Mouse (Mus musculus): ENCODE results near the gene Ywhag. TPM values are rescaled to one million over a fixed set of nuclear protein-coding genes. Genes with fewer than 3 reads are reported as not detected.

Gene Ywhag
- polyA plus RNA-seq, 1 experiment from 2014 or later: 431 TPM

DNA sequence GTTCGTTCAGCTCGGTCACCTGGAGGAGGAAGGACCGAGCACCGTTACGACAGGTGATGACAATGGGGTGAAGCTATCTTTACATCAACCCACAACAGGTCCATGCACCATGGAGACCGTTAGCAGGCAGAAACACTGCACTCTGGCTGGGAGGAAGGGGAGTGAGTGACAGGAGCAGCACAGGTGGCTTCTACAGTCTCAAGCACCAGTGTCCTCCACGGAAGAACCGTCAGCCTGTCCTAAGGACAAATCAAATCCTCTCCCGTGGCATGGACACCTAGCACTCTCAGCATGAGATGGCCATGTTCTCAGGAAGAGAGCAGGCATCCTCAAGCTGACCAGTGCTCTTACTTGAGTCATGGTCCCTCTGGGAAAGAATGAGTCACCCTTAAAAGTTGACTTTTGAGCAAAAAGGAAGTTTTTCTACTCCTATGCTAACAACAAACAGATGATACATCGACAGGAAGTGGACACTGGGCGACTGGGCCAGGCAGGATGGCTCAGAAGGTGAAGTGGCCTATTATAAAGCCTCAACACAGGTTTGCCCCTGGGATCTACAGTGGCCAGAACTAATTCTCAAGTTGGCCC lies 22.7 kb downstream of the Ywhag start:
- no peak overlapping the region for H3K9ac ChIP-seq (replicated peaks; ENCODE audit: low read depth, low read length)
- 91% methylated on average over 11 of the region's 11 CpGs for WGBS
- no peaks in the 10 kb centered on the region for H3K27me3 ChIP-seq (ENCODE audit: control insufficient read depth, insufficient read depth, low read length)
- H3K27ac ChIP-seq (ENCODE audit: low read depth, low read length): no peak overlapping the region
- no peaks in the 10 kb centered on the region for H3K9me3 ChIP-seq (ENCODE audit: control insufficient read depth, low read length)
- no peak overlapping the region for H3K4me3 ChIP-seq (ENCODE audit: low read depth, low read length)
- ATAC-seq (ENCODE audit: low read depth): no peak
- H3K4me2 ChIP-seq (ENCODE audit: low read depth, low read length): no peak overlapping the region
- H3K36me3 ChIP-seq (ENCODE audit: control insufficient read depth, insufficient read depth, low read length): peaks cover 30% of the 10 kb centered on the region
- H3K4me1 ChIP-seq (ENCODE audit: control insufficient read depth, insufficient read depth, low read length): 0 out of 2 replicates have a peak, but pooled peaks cover 2% of the 10 kb centered on the region

DNA sequence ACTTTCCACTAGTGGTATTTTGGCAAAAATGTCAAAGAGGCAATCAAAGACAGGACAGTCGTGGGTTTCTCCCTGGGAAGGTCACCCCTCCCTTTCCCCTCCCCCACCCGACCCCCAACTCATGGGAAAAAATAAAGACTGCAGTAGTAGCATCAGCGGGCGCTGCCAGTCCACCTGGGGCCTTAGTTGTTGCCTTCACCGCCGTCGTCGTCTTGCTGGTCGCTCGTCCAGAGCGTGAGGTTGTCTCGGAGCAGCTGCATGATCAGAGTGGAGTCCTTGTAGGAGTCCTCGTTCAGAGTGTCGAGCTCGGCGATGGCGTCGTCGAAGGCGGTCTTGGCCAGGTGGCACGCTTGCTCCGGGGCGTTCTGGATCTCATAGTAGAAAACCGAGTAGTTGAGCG lies 23.6 kb downstream of the Ywhag start:
- peaks cover 30% of the 10 kb centered on the region for H3K36me3 ChIP-seq (ENCODE audit: control insufficient read depth, insufficient read depth, low read length)
- ATAC-seq (ENCODE audit: low read depth): no peak

DNA sequence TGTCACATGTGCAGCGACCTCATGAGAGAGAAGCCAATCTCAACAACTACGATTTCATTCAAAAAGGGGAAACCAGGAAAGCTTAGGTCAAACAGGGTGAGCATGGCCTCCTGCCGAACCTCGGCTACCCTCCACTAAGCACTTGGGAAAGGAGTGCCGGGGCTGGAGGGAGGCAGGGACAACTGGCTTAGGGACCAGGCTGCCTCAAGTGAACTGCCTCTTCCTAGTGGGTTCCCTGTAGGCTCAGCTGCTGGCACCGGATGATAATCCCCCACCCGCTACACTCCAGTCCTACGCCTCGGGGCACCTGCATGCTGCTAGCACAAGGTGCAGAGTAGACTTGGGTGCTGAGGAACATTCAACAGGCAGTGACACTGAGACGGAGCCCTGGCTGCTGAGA lies 24.8 kb downstream of the Ywhag start:
- Histone ChIP-seq H3K36me3 (ENCODE audit: control insufficient read depth, insufficient read depth, low read length) (peaks cover 30% of the 10 kb centered on the region), H3K27ac (ENCODE audit: low read depth, low read length) (no peak overlapping the region), H3K4me1 (ENCODE audit: control insufficient read depth, insufficient read depth, low read length) (0 out of 2 replicates have a peak, but pooled peaks cover 2% of the 10 kb centered on the region), H3K9ac (replicated peaks; ENCODE audit: low read depth, low read length) (no peak overlapping the region), H3K27me3 (ENCODE audit: control insufficient read depth, insufficient read depth, low read length) (no peaks in the 10 kb centered on the region), H3K9me3 (ENCODE audit: control insufficient read depth, low read length) (no peaks in the 10 kb centered on the region), H3K4me3 (ENCODE audit: low read depth, low read length) (no peak overlapping the region), H3K4me2 (ENCODE audit: low read depth, low read length) (no peak overlapping the region)
- ATAC-seq (ENCODE audit: low read depth): no peak
- WGBS: 90% methylated on average over 10 of the region's 10 CpGs

More for the DNA sequence above, 23.6 kb downstream of the Ywhag start:
- WGBS: 91% methylated on average over 25 of the region's 25 CpGs
- H3K27me3 ChIP-seq (ENCODE audit: control insufficient read depth, insufficient read depth, low read length): no peaks in the 10 kb centered on the region
- H3K4me2 ChIP-seq (ENCODE audit: low read depth, low read length): no peak overlapping the region
- H3K9me3 ChIP-seq (ENCODE audit: control insufficient read depth, low read length): no peaks in the 10 kb centered on the region
- H3K4me3 ChIP-seq (ENCODE audit: low read depth, low read length): no peak overlapping the region
- no peak overlapping the region for H3K27ac ChIP-seq (ENCODE audit: low read depth, low read length)
- H3K4me1 ChIP-seq (ENCODE audit: control insufficient read depth, insufficient read depth, low read length): 0 out of 2 replicates have a peak, but pooled peaks cover 2% of the 10 kb centered on the region
- no peak overlapping the region for H3K9ac ChIP-seq (replicated peaks; ENCODE audit: low read depth, low read length)

GRCm38 (mm10) chr5:135908989-135909388 lies 25.4 kb downstream of the Ywhag start:
- no peak for ATAC-seq (ENCODE audit: low read depth)
- Histone ChIP-seq H3K4me1 (ENCODE audit: control insufficient read depth, insufficient read depth, low read length) (peaks cover 2% of the 10 kb centered on the region; the same call in 1 of the 2 replicates), H3K4me3 (ENCODE audit: low read depth, low read length) (no peak overlapping the region), H3K4me2 (ENCODE audit: low read depth, low read length) (no peak overlapping the region), H3K9ac (replicated peaks; ENCODE audit: low read depth, low read length) (no peak overlapping the region), H3K36me3 (ENCODE audit: control insufficient read depth, insufficient read depth, low read length) (peaks cover 30% of the 10 kb centered on the region), H3K27me3 (ENCODE audit: control insufficient read depth, insufficient read depth, low read length) (no peaks in the 10 kb centered on the region), H3K9me3 (ENCODE audit: control insufficient read depth, low read length) (no peaks in the 10 kb centered on the region), H3K27ac (ENCODE audit: low read depth, low read length) (no peak overlapping the region)
- 92% methylated on average over 16 of the region's 16 CpGs for WGBS

DNA sequence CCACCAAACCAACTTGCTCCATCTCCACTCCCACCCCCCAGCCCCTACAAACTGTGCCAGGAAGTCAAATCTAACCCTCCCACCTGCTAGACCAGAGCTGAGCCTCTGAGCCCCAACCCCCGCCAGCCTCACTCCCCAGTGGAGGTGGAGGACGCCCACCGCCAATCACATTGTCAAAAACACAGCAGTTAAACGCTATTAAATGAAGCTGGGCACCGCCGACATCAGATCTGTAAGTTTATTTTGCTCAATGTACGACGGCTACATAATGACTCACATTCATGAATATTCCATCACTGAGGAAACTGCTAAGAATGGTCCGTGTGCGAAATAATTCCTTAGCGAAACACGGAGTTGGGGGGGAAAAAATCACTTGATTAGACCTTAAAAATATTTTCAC lies 26.2 kb downstream of the Ywhag start:
- Histone ChIP-seq H3K36me3 (ENCODE audit: control insufficient read depth, insufficient read depth, low read length) (peaks cover 30% of the 10 kb centered on the region), H3K4me1 (ENCODE audit: control insufficient read depth, insufficient read depth, low read length) (peaks cover 2% of the 10 kb centered on the region; the same call in 1 of the 2 replicates)
- 75% methylated on average over 12 of the region's 12 CpGs for WGBS

DNA sequence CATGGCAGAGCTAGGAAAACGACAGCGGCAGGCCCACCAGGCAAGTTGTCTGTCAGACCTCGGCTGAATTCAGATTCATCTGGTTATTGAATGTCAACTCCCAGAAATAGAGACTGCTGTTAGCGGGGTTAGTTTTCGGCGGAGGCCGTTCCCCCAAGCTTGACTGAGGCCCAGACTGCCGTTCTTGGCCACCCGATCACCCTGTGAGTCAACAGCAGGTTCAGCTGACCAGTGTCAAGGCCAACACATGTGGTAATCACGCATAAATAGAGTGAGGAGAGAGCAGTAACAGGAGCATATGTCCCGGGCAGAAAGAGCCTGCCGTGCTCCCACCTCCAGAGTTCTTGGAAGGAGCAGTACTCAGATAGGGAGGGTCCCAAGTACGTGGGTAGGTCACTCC lies 27.2 kb downstream of the Ywhag start:
- H3K36me3 ChIP-seq (ENCODE audit: control insufficient read depth, insufficient read depth, low read length): peaks cover 30% of the 10 kb centered on the region
- H3K9me3 ChIP-seq (ENCODE audit: control insufficient read depth, low read length): no peaks in the 10 kb centered on the region
- no peak overlapping the region for H3K4me3 ChIP-seq (ENCODE audit: low read depth, low read length)
- no peak for ATAC-seq (ENCODE audit: low read depth)
- H3K27me3 ChIP-seq (ENCODE audit: control insufficient read depth, insufficient read depth, low read length): no peaks in the 10 kb centered on the region
- H3K4me2 ChIP-seq (ENCODE audit: low read depth, low read length): no peak overlapping the region
- no peak overlapping the region for H3K27ac ChIP-seq (ENCODE audit: low read depth, low read length)
- no peak overlapping the region for H3K9ac ChIP-seq (replicated peaks; ENCODE audit: low read depth, low read length)
- WGBS: 87% methylated on average over 13 of the region's 13 CpGs
- H3K4me1 ChIP-seq (ENCODE audit: control insufficient read depth, insufficient read depth, low read length): peaks cover 2% of the 10 kb centered on the region; the same call in 1 of the 2 replicates

More for the DNA sequence above, 26.2 kb downstream of the Ywhag start:
- H3K9me3 ChIP-seq (ENCODE audit: control insufficient read depth, low read length): no peaks in the 10 kb centered on the region
- H3K27me3 ChIP-seq (ENCODE audit: control insufficient read depth, insufficient read depth, low read length): no peaks in the 10 kb centered on the region
- H3K27ac ChIP-seq (ENCODE audit: low read depth, low read length): no peak overlapping the region
- no peak for ATAC-seq (ENCODE audit: low read depth)
- H3K9ac ChIP-seq (replicated peaks; ENCODE audit: low read depth, low read length): no peak overlapping the region
- no peak overlapping the region for H3K4me2 ChIP-seq (ENCODE audit: low read depth, low read length)
- H3K4me3 ChIP-seq (ENCODE audit: low read depth, low read length): no peak overlapping the region

DNA sequence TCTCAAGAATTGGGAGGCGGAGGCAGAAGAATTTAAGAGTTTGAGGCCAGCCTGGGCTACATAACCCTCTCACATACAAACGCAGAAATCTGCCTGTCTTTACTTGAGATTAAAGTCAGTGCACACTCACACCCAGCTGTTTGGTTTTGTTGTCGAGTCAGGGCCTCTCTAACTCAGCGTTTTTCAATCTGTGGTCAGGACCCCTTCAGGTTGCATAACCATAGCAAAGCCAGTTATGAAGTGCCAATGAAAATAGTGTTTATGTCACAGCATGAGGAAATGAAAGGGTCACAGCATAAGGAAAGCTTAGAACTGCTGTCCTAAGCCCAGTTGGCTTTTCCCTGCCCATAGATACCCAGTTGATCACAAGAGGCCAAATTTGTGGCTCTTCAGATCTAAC lies 27.6 kb downstream of the Ywhag start:
- 90% methylated on average over 4 of the region's 4 CpGs for WGBS
- peaks cover 30% of the 10 kb centered on the region for H3K36me3 ChIP-seq (ENCODE audit: control insufficient read depth, insufficient read depth, low read length)
- ATAC-seq (ENCODE audit: low read depth): no peak

GRCm38 (mm10) chr5:135905320-135906225 lies 28.8 kb downstream of the Ywhag start:
- ATAC-seq (ENCODE audit: low read depth): no peak
- no peaks in the 10 kb centered on the region for H3K27me3 ChIP-seq (ENCODE audit: control insufficient read depth, insufficient read depth, low read length)
- H3K9ac ChIP-seq (replicated peaks; ENCODE audit: low read depth, low read length): no peak overlapping the region
- H3K27ac ChIP-seq (ENCODE audit: low read depth, low read length): no peak overlapping the region
- H3K36me3 ChIP-seq (ENCODE audit: control insufficient read depth, insufficient read depth, low read length): peaks cover 22% of the 10 kb centered on the region
- no peak overlapping the region for H3K4me3 ChIP-seq (ENCODE audit: low read depth, low read length)
- H3K9me3 ChIP-seq (ENCODE audit: control insufficient read depth, low read length): no peaks in the 10 kb centered on the region
- peaks cover 2% of the 10 kb centered on the region; the same call in 1 of the 2 replicates for H3K4me1 ChIP-seq (ENCODE audit: control insufficient read depth, insufficient read depth, low read length)
- H3K4me2 ChIP-seq (ENCODE audit: low read depth, low read length): no peak overlapping the region
- WGBS: 78% methylated on average over 8 of the region's 8 CpGs

More for the DNA sequence above, 27.6 kb downstream of the Ywhag start:
- no peaks in the 10 kb centered on the region for H3K9me3 ChIP-seq (ENCODE audit: control insufficient read depth, low read length)
- no peak overlapping the region for H3K9ac ChIP-seq (replicated peaks; ENCODE audit: low read depth, low read length)
- no peak overlapping the region for H3K27ac ChIP-seq (ENCODE audit: low read depth, low read length)
- no peak overlapping the region for H3K4me2 ChIP-seq (ENCODE audit: low read depth, low read length)
- H3K4me3 ChIP-seq (ENCODE audit: low read depth, low read length): no peak overlapping the region
- H3K4me1 ChIP-seq (ENCODE audit: control insufficient read depth, insufficient read depth, low read length): peaks cover 2% of the 10 kb centered on the region; the same call in 1 of the 2 replicates
- H3K27me3 ChIP-seq (ENCODE audit: control insufficient read depth, insufficient read depth, low read length): no peaks in the 10 kb centered on the region

- Histone ChIP-seq H3K4me3 (ENCODE audit: low read depth, low read length) (no peak overlapping the region), H3K9ac (replicated peaks; ENCODE audit: low read depth, low read length) (no peak overlapping the region; the same call in 1 of the 2 replicates), H3K27me3 (ENCODE audit: control insufficient read depth, insufficient read depth, low read length) (no peaks in the 10 kb centered on the region), H3K36me3 (ENCODE audit: control insufficient read depth, insufficient read depth, low read length) (peaks cover 9% of the 10 kb centered on the region), H3K4me2 (ENCODE audit: low read depth, low read length) (peak overlapping the region; percentile 50; the same call in 1 of the 2 replicates), H3K4me1 (ENCODE audit: control insufficient read depth, insufficient read depth, low read length) (peaks cover 2% of the 10 kb centered on the region; the same call in 1 of the 2 replicates), H3K27ac (ENCODE audit: low read depth, low read length) (peak overlapping the region; percentile 73), H3K9me3 (ENCODE audit: control insufficient read depth, low read length) (no peaks in the 10 kb centered on the region)
- ATAC-seq (ENCODE audit: low read depth): no peak
- 65% methylated on average over 5 of the region's 5 CpGs for WGBS
Measured at GRCm38 (mm10) chr5:135904259-135904658, 30.2 kb downstream of the Ywhag start.

Measured in neural tube, embryonic 14.5 days (tissue).